Mouse (Mus musculus) testis, adult 2 months (tissue): ENCODE measurements at regions not wholly inside any gene's neighbourhood (a gene's known extent, or its start where the extent isn't known, plus 50 kb on each side); places are given as distances from the start of the nearest gene placed in this dataset.

Experiments
- H3K27ac ChIP-seq: fragments of 200-500 bp; 2 replicates; pipeline ENCODE4 v1.5.1; 2012; ENCODE audit warnings: low read depth, low read length; ENCODE audit not compliant: control insufficient read depth, insufficient read depth
- H3K27me3 ChIP-seq: fragments of 200-500 bp; 2 replicates; pipeline ENCODE4 v1.6.1; 2012; ENCODE audit warnings: mild to moderate bottlenecking, low read length, moderate library complexity; ENCODE audit not compliant: control insufficient read depth, insufficient read depth
- H3K36me3 ChIP-seq: fragments of 200-500 bp; 2 replicates; pipeline ENCODE4 v1.6.1; 2012; ENCODE audit warnings: mild to moderate bottlenecking, low read length; ENCODE audit not compliant: control insufficient read depth, insufficient read depth
- H3K4me1 ChIP-seq: fragments of 200-500 bp; 2 replicates; pipeline ENCODE4 v1.6.1; 2012; ENCODE audit warnings: low read length; ENCODE audit not compliant: control insufficient read depth, insufficient read depth
- H3K4me3 ChIP-seq: fragments of 200-500 bp; 2 replicates; pipeline ENCODE4 v1.5.1; 2012; ENCODE audit warnings: low read depth, mild to moderate bottlenecking, low read length, moderate library complexity, mixed read lengths; ENCODE audit not compliant: control insufficient read depth
- CTCF ChIP-seq: fragments of 200-500 bp; IDR thresholded peaks from 2 replicates; pipeline ENCODE4 v1.5.1; 2012; ENCODE audit warnings: low read depth, mild to moderate bottlenecking, inconsistent platforms, low read length, moderate library complexity; ENCODE audit not compliant: control insufficient read depth, insufficient read depth, insufficient replicate concordance
- POLR2A ChIP-seq: fragments of 200-500 bp; IDR thresholded peaks from 2 replicates; pipeline ENCODE4 v1.6.1; 2012; ENCODE audit warnings: low read depth, mild to moderate bottlenecking, inconsistent platforms, low read length, moderate library complexity; ENCODE audit not compliant: control insufficient read depth

- no peak for TF ChIP-seq CTCF
- no peak for TF ChIP-seq POLR2A
- Histone ChIP-seq H3K27me3 (no peaks in the 10 kb centered on the region), H3K36me3 (no peaks in the 10 kb centered on the region), H3K27ac (no peak overlapping the region), H3K4me1 (no peaks in the 10 kb centered on the region), H3K4me3 (no peak overlapping the region)
Measured at GRCm38 (mm10) chr19:21214253-21214652, 57.8 kb upstream of the Zfand5 start.

- TF ChIP-seq POLR2A (no peak), CTCF (no peak)
- no peaks in the 10 kb centered on the region for H3K4me1 ChIP-seq
- H3K4me3 ChIP-seq, result no peak overlapping the region
- H3K36me3 ChIP-seq, result no peaks in the 10 kb centered on the region
- no peak overlapping the region for H3K27ac ChIP-seq
- H3K27me3 ChIP-seq, result no peaks in the 10 kb centered on the region
Measured at GRCm38 (mm10) chr19:21193461-21193860, 78.6 kb upstream of the Zfand5 start.

DNA sequence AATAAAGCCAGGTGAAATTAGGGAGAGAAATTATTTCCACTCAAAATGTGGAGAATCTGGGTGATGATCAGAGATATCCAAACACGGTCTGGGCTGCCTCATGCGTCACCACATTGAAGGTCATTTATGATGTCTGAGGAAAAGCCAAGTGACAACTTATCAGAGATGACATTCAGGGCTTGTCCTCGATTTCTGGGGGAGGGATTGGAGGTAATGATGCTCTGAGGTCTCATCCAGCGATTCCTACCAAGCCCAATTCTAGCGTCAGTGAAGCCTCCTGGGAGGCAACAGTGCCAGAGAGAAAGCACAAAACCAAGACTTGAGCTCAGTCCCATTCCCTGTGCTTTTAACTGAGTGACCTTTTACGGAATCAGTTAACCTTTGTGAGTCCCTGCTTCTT, 79.5 kb upstream of the Zfand5 start:
- Histone ChIP-seq H3K36me3 (no peaks in the 10 kb centered on the region), H3K4me1 (no peaks in the 10 kb centered on the region)
- TF ChIP-seq CTCF (no peak), POLR2A (no peak)

GRCm38 (mm10) chr19:21189216-21189615, 82.9 kb upstream of the Zfand5 start:
- no peak for TF ChIP-seq POLR2A
- TF ChIP-seq CTCF, result no peak
- Histone ChIP-seq H3K4me3 (no peak overlapping the region), H3K4me1 (no peaks in the 10 kb centered on the region), H3K36me3 (no peaks in the 10 kb centered on the region), H3K27me3 (no peaks in the 10 kb centered on the region), H3K27ac (no peak overlapping the region)

More for the DNA sequence above, 79.5 kb upstream of the Zfand5 start:
- H3K4me3 ChIP-seq, result no peak overlapping the region
- no peaks in the 10 kb centered on the region for H3K27me3 ChIP-seq
- H3K27ac ChIP-seq, result no peak overlapping the region

GRCm38 (mm10) chr19:21186656-21187055, 85.4 kb upstream of the Zfand5 start:
- Histone ChIP-seq H3K4me1 (no peaks in the 10 kb centered on the region), H3K27me3 (no peaks in the 10 kb centered on the region), H3K27ac (no peak overlapping the region), H3K4me3 (no peak overlapping the region), H3K36me3 (no peaks in the 10 kb centered on the region)
- TF ChIP-seq CTCF (no peak), POLR2A (no peak)

GRCm38 (mm10) chr19:21186016-21186415, 86.1 kb upstream of the Zfand5 start:
- no peaks in the 10 kb centered on the region for H3K36me3 ChIP-seq
- H3K4me3 ChIP-seq, result no peak overlapping the region
- H3K4me1 ChIP-seq, result no peaks in the 10 kb centered on the region
- TF ChIP-seq POLR2A (no peak), CTCF (no peak)
- no peak overlapping the region for H3K27ac ChIP-seq
- no peaks in the 10 kb centered on the region for H3K27me3 ChIP-seq

- TF ChIP-seq POLR2A (no peak), CTCF (no peak)
- H3K27ac ChIP-seq, result no peak overlapping the region
- no peaks in the 10 kb centered on the region for H3K27me3 ChIP-seq
- no peak overlapping the region for H3K4me3 ChIP-seq
- no peaks in the 10 kb centered on the region for H3K4me1 ChIP-seq
- no peaks in the 10 kb centered on the region for H3K36me3 ChIP-seq
Measured at GRCm38 (mm10) chr19:21183028-21183427, 89.0 kb upstream of the Zfand5 start.

- Histone ChIP-seq H3K36me3 (no peaks in the 10 kb centered on the region), H3K27me3 (no peaks in the 10 kb centered on the region), H3K4me1 (peaks cover 4% of the 10 kb centered on the region), H3K4me3 (no peak overlapping the region), H3K27ac (no peak overlapping the region)
- TF ChIP-seq POLR2A (no peak), CTCF (no peak)
Measured at GRCm38 (mm10) chr19:21179886-21180285, 92.2 kb upstream of the Zfand5 start.
